Mouse (Mus musculus) hindbrain, postnatal 0 days (tissue): ENCODE results near the gene Ghrhr. TPM values are rescaled to one million over a fixed set of nuclear protein-coding genes. Genes with fewer than 3 reads are reported as not detected.

Experiments used
- ATAC-seq: fragments of 200-750 bp; cut with Nextera tagmentation; 2 replicates; pipeline ENCODE4 v1.8.0; 2017; ENCODE audit warnings: mild to moderate bottlenecking, moderate TSS enrichment, moderate library complexity
- DNase-seq: peaks from one replicate; pipeline ENCODE4 v3.0.0-alpha.2; 2015; ENCODE audit warnings: low spot score
- H3K27ac ChIP-seq: fragments of 300-500 bp; sonication (generic); 2 replicates; pipeline ENCODE4 v1.5.1; 2014; ENCODE audit warnings: mild to moderate bottlenecking
- H3K27me3 ChIP-seq: fragments of 300-500 bp; sonication (generic); 2 replicates; pipeline ENCODE4 v1.6.1; 2014; ENCODE audit warnings: low read length, mixed read lengths; ENCODE audit not compliant: insufficient read depth
- H3K36me3 ChIP-seq: fragments of 300-500 bp; sonication (generic); 2 replicates; pipeline ENCODE4 v1.6.1; 2014; ENCODE audit warnings: low read length, mixed read lengths; ENCODE audit not compliant: insufficient read depth
- H3K4me1 ChIP-seq: fragments of 300-500 bp; sonication (generic); 2 replicates; pipeline ENCODE4 v1.6.1; 2014; ENCODE audit warnings: antibody characterized with exemption, low read length, mixed read lengths; ENCODE audit not compliant: insufficient read depth
- H3K4me2 ChIP-seq: fragments of 300-500 bp; sonication (generic); 2 replicates; pipeline ENCODE4 v1.6.1; 2014; ENCODE audit warnings: low read depth, mild to moderate bottlenecking, low read length, moderate library complexity, mixed read lengths
- H3K4me3 ChIP-seq: fragments of 300-500 bp; sonication (generic); 2 replicates; pipeline ENCODE4 v1.5.1; 2014; ENCODE audit warnings: low read length
- H3K9ac ChIP-seq: fragments of 300-500 bp; sonication (generic); replicated peaks from 2 replicates; pipeline ENCODE4 v1.6.1; 2014; ENCODE audit warnings: mild to moderate bottlenecking, low read length, moderate library complexity, mixed read lengths
- H3K9me3 ChIP-seq: fragments of 300-500 bp; sonication (generic); 2 replicates; pipeline ENCODE4 v1.6.1; 2016; ENCODE audit warnings: low read length, mixed read lengths
- CTCF ChIP-seq: IDR thresholded peaks from 2 replicates; pipeline ENCODE4 v1.5.1; 2016; ENCODE audit warnings: antibody characterized with exemption, control low read depth, low read depth
- WGBS: fragments of 180-500 bp; shearing (Covaris S2); extraction: QIAGEN DNeasy Blood & Tissue Kit; methylation state at CpG from one replicate; pipeline ENCODE4 v1.1.7; 2014; 5-methylcytosine and 5-hydroxymethylcytosine counted together
- polyA plus RNA-seq: library from polyadenylated mRNA; unstranded; fragments of >200 nt; fragmentation: Nextera tagmentation; extraction: Ambion mirVana; gene quantifications from 2 replicates; pipeline ENCODE4 v1.2.1, GENCODE M21; 2015
- total RNA-seq: library from RNA; depleted of rRNA; stranded (reverse); fragments of >200 nt; gene quantifications from 2 replicates; pipeline ENCODE4 v1.2.3, GENCODE M21; 2014

The Ghrhr gene
- total and polyA plus RNA-seq, 2 experiments from 2014 or later: not detected

GRCm38 (mm10) chr6:55335989-55336514 is 40.0 kb upstream of the Ghrhr start, which contains the start of gene Aqp1:
Aqp1 (plus strand) TSS chr6:55336432.
- 23% methylated on average over 12 of the region's 12 CpGs for WGBS
- DNase-seq: peak; percentile 71

GRCm38 (mm10) chr6:55337242-55337641 is 38.9 kb upstream of the Ghrhr start:
- Histone ChIP-seq H3K4me1 (peaks cover 13% of the 10 kb centered on the region), H3K9me3 (no peaks in the 10 kb centered on the region), H3K4me3 (no peak overlapping the region), H3K27me3 (no peaks in the 10 kb centered on the region), H3K27ac (no peak overlapping the region), H3K4me2 (no peak overlapping the region), H3K9ac (no peak overlapping the region), H3K36me3 (no peaks in the 10 kb centered on the region)
- TF ChIP-seq CTCF: no peak
- ATAC-seq: no peak
- DNase-seq: no peak
- WGBS: 88% methylated on average over 5 of the region's 5 CpGs

More at GRCm38 (mm10) chr6:55335989-55336514, 40.0 kb upstream of the Ghrhr start, which contains the start of gene Aqp1:
- no peak within 1 kb of the TSS for H3K4me3 ChIP-seq
- H3K27me3 ChIP-seq: no peaks in the 10 kb centered on the region
- peak; percentile 70 for ATAC-seq
- peaks cover 14% of the 10 kb centered on the region for H3K4me1 ChIP-seq
- no peaks in the 10 kb centered on the region for H3K9me3 ChIP-seq
- H3K27ac ChIP-seq: no peak within 1 kb of the TSS
- H3K36me3 ChIP-seq: no peaks in the 10 kb centered on the region
- no peak for TF ChIP-seq CTCF
- H3K9ac ChIP-seq: no peak within 1 kb of the TSS
- H3K4me2 ChIP-seq: no peak within 1 kb of the TSS; the same call in 1 of the 2 replicates

- DNase-seq (no peak), ATAC-seq (no peak)
- Histone ChIP-seq H3K4me1 (peaks cover 12% of the 10 kb centered on the region), H3K4me3 (no peak overlapping the region), H3K9ac (no peak overlapping the region), H3K27me3 (no peaks in the 10 kb centered on the region), H3K27ac (no peak overlapping the region), H3K9me3 (no peaks in the 10 kb centered on the region), H3K36me3 (no peaks in the 10 kb centered on the region), H3K4me2 (no peak overlapping the region)
- no peak for TF ChIP-seq CTCF
- WGBS: 60% methylated on average over 6 of the region's 6 CpGs
These were observed 38.0 kb upstream of the Ghrhr start for GRCm38 (mm10) chr6:55338077-55338476.

- Histone ChIP-seq H3K36me3 (no peaks in the 10 kb centered on the region), H3K9ac (no peak overlapping the region), H3K27me3 (no peaks in the 10 kb centered on the region), H3K4me2 (no peak overlapping the region), H3K9me3 (no peaks in the 10 kb centered on the region), H3K4me1 (peaks cover 12% of the 10 kb centered on the region), H3K4me3 (no peak overlapping the region), H3K27ac (no peak overlapping the region)
- DNase-seq (no peak), ATAC-seq (no peak)
- no peak for TF ChIP-seq CTCF
- WGBS: 77% methylated on average over 9 of the region's 9 CpGs
These were observed 36.9 kb upstream of the Ghrhr start for GRCm38 (mm10) chr6:55338934-55339825.

GRCm38 (mm10) chr6:55341688-55342087 is 34.4 kb upstream of the Ghrhr start:
- Histone ChIP-seq H3K27ac (no peak overlapping the region), H3K9ac (no peak overlapping the region), H3K9me3 (no peaks in the 10 kb centered on the region), H3K27me3 (no peaks in the 10 kb centered on the region), H3K4me3 (no peak overlapping the region), H3K4me1 (peaks cover 5% of the 10 kb centered on the region; the same call in 1 of the 2 replicates), H3K4me2 (no peak overlapping the region), H3K36me3 (no peaks in the 10 kb centered on the region)
- no peak for TF ChIP-seq CTCF
- DNase-seq (no peak), ATAC-seq (no peak)
- WGBS: 27% methylated on average over 5 of the region's 5 CpGs

GRCm38 (mm10) chr6:55342328-55342727 is 33.8 kb upstream of the Ghrhr start:
- no peak for TF ChIP-seq CTCF

More at GRCm38 (mm10) chr6:55342328-55342727, 33.8 kb upstream of the Ghrhr start:
- peak; percentile 30 for ATAC-seq
- no peaks in the 10 kb centered on the region for H3K27me3 ChIP-seq
- peak; percentile 18 for DNase-seq
- no peak overlapping the region for H3K27ac ChIP-seq
- H3K4me1 ChIP-seq: peaks cover 5% of the 10 kb centered on the region; the same call in 1 of the 2 replicates
- 50% methylated on average over 9 of the region's 9 CpGs for WGBS
- no peak overlapping the region for H3K9ac ChIP-seq
- H3K9me3 ChIP-seq: no peaks in the 10 kb centered on the region
- no peak overlapping the region for H3K4me3 ChIP-seq
- no peaks in the 10 kb centered on the region for H3K36me3 ChIP-seq
- H3K4me2 ChIP-seq: no peak overlapping the region
